Mouse (Mus musculus) cerebellum, postnatal 25 days (tissue): Measurements from ENCODE around the gene Gucy2c.

Experiments used
- DNase-seq, 2 experiments: peaks; one replicate each; pipeline ENCODE4 v3.0.0; 2021; ENCODE audit warnings: mixed read lengths in 2 of 2

The Gucy2c gene

GRCm38 (mm10) chr6:136781377-136781986 is at the start of gene Gucy2c:
TSS of gene Gucy2c (minus strand) at chr6:136781765.
- DNase-seq: no peak

- DNase-seq: no peak
Observed at GRCm38 (mm10) chr6:136828681-136829080, 47.1 kb upstream of the Gucy2c start.

GRCm38 (mm10) chr6:136827881-136828561 is 46.5 kb upstream of the Gucy2c start, which contains the start of gene Wbp11:
TSS of gene Wbp11 (minus strand) at chr6:136828233.
- peak; percentile 96 for DNase-seq

GRCm38 (mm10) chr6:136827516-136827880 is 45.9 kb upstream of the Gucy2c start, which contains the start of gene BC049715:
TSS of gene BC049715 (plus strand) at chr6:136827626.
- DNase-seq: no peak

- DNase-seq: no peak
Observed at GRCm38 (mm10) chr6:136827116-136827515, 45.6 kb upstream of the Gucy2c start.

- DNase-seq: no peak
Observed at GRCm38 (mm10) chr6:136824987-136825386, 43.4 kb upstream of the Gucy2c start.

GRCm38 (mm10) chr6:136821086-136821485 is 39.5 kb upstream of the Gucy2c start:
- no peak for DNase-seq

GRCm38 (mm10) chr6:136820381-136820780 is 38.8 kb upstream of the Gucy2c start:
- DNase-seq: no peak

GRCm38 (mm10) chr6:136817549-136817948 is 36.0 kb upstream of the Gucy2c start:
- DNase-seq: no peak

- no peak for DNase-seq
Observed at GRCm38 (mm10) chr6:136816826-136817225, 35.3 kb upstream of the Gucy2c start.

GRCm38 (mm10) chr6:136815381-136815780 is 33.8 kb upstream of the Gucy2c start:
- no peak for DNase-seq

- no peak for DNase-seq
Observed at GRCm38 (mm10) chr6:136813117-136813516, 31.6 kb upstream of the Gucy2c start.

- DNase-seq: no peak
Observed at GRCm38 (mm10) chr6:136811196-136811595, 29.6 kb upstream of the Gucy2c start.

GRCm38 (mm10) chr6:136809673-136810072 is 28.1 kb upstream of the Gucy2c start:
- DNase-seq: no peak

GRCm38 (mm10) chr6:136809077-136809476 is 27.5 kb upstream of the Gucy2c start:
- DNase-seq: no peak

- no peak for DNase-seq
Observed at GRCm38 (mm10) chr6:136808631-136809046, 27.1 kb upstream of the Gucy2c start.

- DNase-seq: peak; percentile 99
Observed at GRCm38 (mm10) chr6:136808014-136808417, 26.5 kb upstream of the Gucy2c start, which contains the start of gene H2afj. TSS of gene H2afj (plus strand) at chr6:136808244.

- DNase-seq: no peak
Observed at GRCm38 (mm10) chr6:136807395-136808013, 25.9 kb upstream of the Gucy2c start.

- DNase-seq: no peak
Observed at GRCm38 (mm10) chr6:136806819-136807218, 25.3 kb upstream of the Gucy2c start.

GRCm38 (mm10) chr6:136805409-136805775 is 23.8 kb upstream of the Gucy2c start:
- DNase-seq: no peak

GRCm38 (mm10) chr6:136804705-136805408 is 23.3 kb upstream of the Gucy2c start:
- no peak for DNase-seq

- DNase-seq: peak; percentile 96 to 98
Observed at GRCm38 (mm10) chr6:136803739-136804633, 22.4 kb upstream of the Gucy2c start, which contains the start of gene Hist4h4. TSS of gene Hist4h4 (minus strand) at chr6:136804415.
